Mouse (Mus musculus) forebrain, embryonic 15.5 days (tissue): ENCODE measurements at regions not wholly inside any gene's neighbourhood (a gene's known extent, or its start where the extent isn't known, plus 50 kb on each side); places are given as distances from the start of the nearest gene placed in this dataset.
A peak's percentile ranks its signal among the peaks of the same experiment; 100 is the strongest.

ENCODE experiments used
- ATAC-seq: fragments of 200-750 bp; cut with Nextera tagmentation; replicated peaks from 2 replicates; pipeline ENCODE4 v1.8.0; 2017; ENCODE audit warnings: mild to moderate bottlenecking, moderate TSS enrichment, moderate library complexity
- H3K27ac ChIP-seq: fragments of 300-500 bp; sonication (generic); replicated peaks from 2 replicates; pipeline ENCODE4 v1.5.1; 2015; ENCODE audit warnings: mild to moderate bottlenecking, inconsistent platforms
- H3K27me3 ChIP-seq: fragments of 300-500 bp; sonication (generic); 2 replicates; pipeline ENCODE4 v1.6.1; 2015; ENCODE audit warnings: inconsistent platforms
- H3K36me3 ChIP-seq: fragments of 300-500 bp; sonication (generic); 2 replicates; pipeline ENCODE4 v1.6.1; 2015; ENCODE audit warnings: mild to moderate bottlenecking, inconsistent platforms
- H3K4me1 ChIP-seq: fragments of 300-500 bp; sonication (generic); 2 replicates; pipeline ENCODE4 v1.6.1; 2015; ENCODE audit warnings: inconsistent platforms
- H3K4me2 ChIP-seq: fragments of 300-500 bp; sonication (generic); replicated peaks from 2 replicates; pipeline ENCODE4 v1.6.1; 2015; ENCODE audit warnings: mild to moderate bottlenecking, inconsistent platforms
- H3K4me3 ChIP-seq: fragments of 300-500 bp; sonication (generic); 2 replicates; pipeline ENCODE4 v1.5.1; 2015; ENCODE audit warnings: mild to moderate bottlenecking, inconsistent platforms
- H3K9ac ChIP-seq: fragments of 300-500 bp; sonication (generic); replicated peaks from 2 replicates; pipeline ENCODE4 v1.6.1; 2015; ENCODE audit warnings: mild to moderate bottlenecking, inconsistent platforms
- H3K9me3 ChIP-seq: fragments of 300-500 bp; sonication (generic); 2 replicates; pipeline ENCODE4 v1.6.1; 2016; ENCODE audit warnings: inconsistent platforms
- WGBS: fragments of 180-500 bp; shearing (Covaris S2); methylation state at CpG from one replicate; pipeline ENCODE4 v1.1.7; 2015; ENCODE audit warnings: mixed read lengths; 5-methylcytosine and 5-hydroxymethylcytosine counted together

DNA sequence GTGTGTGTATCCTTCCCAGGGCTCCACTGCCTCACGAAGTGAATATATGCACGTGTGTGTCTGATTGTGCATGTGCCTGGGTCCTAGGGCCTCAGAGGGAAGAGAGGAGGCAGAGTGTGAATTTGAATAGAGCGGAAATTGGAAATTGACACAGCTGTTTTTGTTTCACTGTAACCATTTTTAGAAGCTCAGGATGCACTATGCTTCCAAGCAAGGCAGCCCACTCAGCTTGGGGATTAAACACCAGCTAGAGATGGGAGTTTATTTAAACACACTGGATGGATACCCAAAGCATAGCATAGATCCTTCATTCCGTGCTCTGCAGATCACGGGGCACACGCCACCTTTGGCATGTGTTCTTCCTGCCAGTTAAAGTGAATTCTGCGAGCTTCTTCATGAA, 306.2 kb downstream of the Elavl2 start:
- 87% methylated on average over 7 of the region's 7 CpGs for WGBS

GRCm38 (mm10) chr4:91093885-91094284, 306.7 kb downstream of the Elavl2 start:
- WGBS, result 81% methylated on average over 4 of the region's 4 CpGs
- Histone ChIP-seq H3K4me2 (no peak overlapping the region), H3K9me3 (no peaks in the 10 kb centered on the region), H3K9ac (no peak overlapping the region), H3K36me3 (no peaks in the 10 kb centered on the region), H3K27me3 (no peaks in the 10 kb centered on the region), H3K4me3 (no peak overlapping the region), H3K4me1 (peaks cover 18% of the 10 kb centered on the region), H3K27ac (no peak overlapping the region)
- ATAC-seq, result no peak

More for the DNA sequence above, 306.2 kb downstream of the Elavl2 start:
- H3K9me3 ChIP-seq, result no peaks in the 10 kb centered on the region
- no peak overlapping the region for H3K4me2 ChIP-seq
- no peak for ATAC-seq
- no peaks in the 10 kb centered on the region for H3K27me3 ChIP-seq
- peaks cover 18% of the 10 kb centered on the region for H3K4me1 ChIP-seq
- no peak overlapping the region for H3K4me3 ChIP-seq
- H3K9ac ChIP-seq, result no peak overlapping the region
- H3K36me3 ChIP-seq, result no peaks in the 10 kb centered on the region
- no peak overlapping the region for H3K27ac ChIP-seq

DNA sequence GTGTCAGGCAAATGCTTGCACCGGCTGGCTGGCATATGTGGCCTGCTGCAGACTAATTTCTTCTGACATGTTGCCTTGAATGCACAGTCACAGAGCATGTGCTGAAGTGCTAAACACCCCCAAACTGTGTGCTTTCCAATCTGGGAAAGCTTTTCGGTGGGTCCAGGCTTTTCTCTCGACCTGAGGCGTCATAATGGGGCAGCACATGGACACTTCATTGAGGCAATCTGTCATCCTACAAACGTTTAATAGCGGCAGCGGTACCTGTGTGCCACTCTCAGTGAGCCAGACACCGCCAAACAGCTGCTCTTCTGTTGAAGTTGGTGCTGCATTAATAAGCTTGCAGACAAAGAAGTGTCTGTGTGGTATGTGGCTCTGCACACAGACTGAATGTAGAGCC, 308.3 kb downstream of the Elavl2 start:
- H3K4me2 ChIP-seq, result 0 out of 2 replicates have a peak overlapping the region, but pooled peaks have one; percentile 1
- H3K9me3 ChIP-seq, result no peaks in the 10 kb centered on the region
- H3K27me3 ChIP-seq, result no peaks in the 10 kb centered on the region
- ATAC-seq, result peak; percentile 92
- H3K4me1 ChIP-seq, result peaks cover 18% of the 10 kb centered on the region
- H3K9ac ChIP-seq, result no peak overlapping the region
- H3K36me3 ChIP-seq, result no peaks in the 10 kb centered on the region
- H3K27ac ChIP-seq, result peak overlapping the region; percentile 86
- H3K4me3 ChIP-seq, result no peak overlapping the region
- 32% methylated on average over 8 of the region's 8 CpGs for WGBS

- H3K4me1 ChIP-seq, result peaks cover 18% of the 10 kb centered on the region
- no peaks in the 10 kb centered on the region for H3K36me3 ChIP-seq
- ATAC-seq, result peak; percentile 61
- no peaks in the 10 kb centered on the region for H3K27me3 ChIP-seq
- H3K9me3 ChIP-seq, result no peaks in the 10 kb centered on the region
- WGBS, result 44% methylated on average over 3 of the region's 3 CpGs
- H3K9ac ChIP-seq, result no peak overlapping the region
- 0 out of 2 replicates have a peak overlapping the region, but pooled peaks have one; percentile 1 for H3K4me2 ChIP-seq
- H3K27ac ChIP-seq, result peak overlapping the region; percentile 86
- no peak overlapping the region for H3K4me3 ChIP-seq
Measured at GRCm38 (mm10) chr4:91091910-91092309, 308.7 kb downstream of the Elavl2 start.

DNA sequence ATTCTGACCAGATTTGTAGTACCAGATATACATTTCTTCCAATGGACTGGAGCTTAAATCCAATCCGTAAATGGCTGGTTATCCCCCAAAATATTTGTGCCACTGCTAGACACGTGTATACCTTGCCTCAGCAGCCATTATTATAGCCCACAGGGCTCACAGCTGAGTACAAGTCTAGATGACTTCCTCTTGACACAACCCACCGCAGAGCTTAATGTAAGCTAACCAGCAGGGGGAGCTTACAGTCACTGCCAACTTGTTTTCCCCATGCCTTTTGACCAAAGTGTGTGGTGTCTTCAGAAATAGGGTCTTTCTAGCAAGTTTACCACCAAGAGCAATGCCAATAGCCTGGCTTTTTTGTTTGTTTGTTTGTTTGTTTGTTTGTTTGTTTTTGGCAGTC, 316.6 kb downstream of the Elavl2 start:
- Histone ChIP-seq H3K4me1 (peaks cover 12% of the 10 kb centered on the region), H3K9ac (no peak overlapping the region), H3K4me2 (no peak overlapping the region), H3K4me3 (no peak overlapping the region), H3K27ac (no peak overlapping the region), H3K36me3 (no peaks in the 10 kb centered on the region), H3K9me3 (no peaks in the 10 kb centered on the region), H3K27me3 (no peaks in the 10 kb centered on the region)
- ATAC-seq, result no peak
- WGBS, result 68% methylated on average over 3 of the region's 3 CpGs

- no peak overlapping the region for H3K4me2 ChIP-seq
- H3K4me3 ChIP-seq, result no peak overlapping the region
- ATAC-seq, result no peak
- H3K36me3 ChIP-seq, result no peaks in the 10 kb centered on the region
- no peak overlapping the region for H3K9ac ChIP-seq
- no peaks in the 10 kb centered on the region for H3K27me3 ChIP-seq
- H3K27ac ChIP-seq, result peak overlapping the region; percentile 62; the same call in 1 of the 2 replicates
- H3K9me3 ChIP-seq, result no peaks in the 10 kb centered on the region
- H3K4me1 ChIP-seq, result peaks cover 12% of the 10 kb centered on the region
- 77% methylated on average over 4 of the region's 4 CpGs for WGBS
Measured at GRCm38 (mm10) chr4:91081447-91081846, 319.1 kb downstream of the Elavl2 start.

DNA sequence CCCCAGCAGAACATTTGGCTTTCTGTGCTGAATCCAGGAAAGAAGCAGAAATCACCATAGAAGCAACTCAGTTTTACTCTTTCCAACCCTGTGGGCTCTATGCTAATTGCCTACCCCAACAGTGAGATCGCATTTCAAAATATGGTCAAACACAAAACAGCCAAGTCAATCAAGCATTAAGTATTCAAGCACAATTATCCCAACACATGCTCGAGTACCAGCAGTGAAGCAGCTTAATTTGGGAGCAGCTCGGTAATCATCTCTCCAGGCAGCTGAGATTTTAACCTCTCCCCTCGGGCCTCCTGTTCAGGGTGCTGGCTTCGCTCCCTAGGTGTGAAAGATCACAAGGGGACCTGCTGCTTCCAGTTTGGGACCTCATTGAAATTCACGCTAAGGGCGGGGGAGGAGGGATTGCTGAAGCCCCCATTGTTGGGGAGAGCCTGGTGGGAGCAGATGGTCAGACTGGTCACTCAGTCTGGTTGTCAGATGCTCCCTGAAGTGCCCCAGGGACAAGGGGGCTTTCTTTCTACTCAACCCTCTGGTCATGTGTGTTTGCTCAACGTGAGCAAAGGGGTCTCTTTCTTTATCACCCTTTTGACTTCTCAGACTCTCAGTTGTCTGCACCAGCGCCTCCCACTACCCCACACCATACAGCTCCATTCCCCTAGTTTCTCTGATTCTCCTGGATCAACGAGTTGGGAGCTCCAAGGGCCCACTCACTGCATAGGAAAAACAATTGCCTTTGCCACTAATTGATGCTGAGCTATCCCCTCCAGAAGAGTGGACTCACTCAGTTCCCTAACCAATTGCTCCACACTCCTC, 319.8 kb downstream of the Elavl2 start:
- H3K4me2 ChIP-seq, result no peak overlapping the region
- H3K36me3 ChIP-seq, result no peaks in the 10 kb centered on the region
- H3K27ac ChIP-seq, result peak overlapping the region; percentile 62
- no peaks in the 10 kb centered on the region for H3K27me3 ChIP-seq
- 7% methylated on average over 10 of the region's 10 CpGs for WGBS
- H3K4me3 ChIP-seq, result no peak overlapping the region
- H3K9me3 ChIP-seq, result no peaks in the 10 kb centered on the region
- peak; percentile 88 for ATAC-seq
- no peak overlapping the region for H3K9ac ChIP-seq
- H3K4me1 ChIP-seq, result peaks cover 12% of the 10 kb centered on the region

DNA sequence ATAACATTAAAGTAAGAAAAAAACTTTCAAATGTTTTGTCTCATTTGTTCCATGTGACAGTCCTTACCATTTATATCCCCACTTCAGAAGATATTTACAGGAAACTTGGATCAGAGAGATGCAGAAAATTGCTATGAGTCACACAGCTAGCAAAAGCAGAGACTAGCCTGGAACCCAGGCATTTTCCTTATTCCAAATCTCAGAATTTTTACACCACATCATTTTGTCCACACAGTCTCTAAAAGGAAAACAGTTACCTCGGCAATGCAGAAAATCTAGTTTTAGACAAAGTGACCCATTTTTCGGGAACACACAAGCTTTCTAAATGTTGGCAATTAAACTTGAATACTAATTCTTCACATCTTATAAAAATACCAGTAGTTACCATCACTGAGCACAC, 329.3 kb downstream of the Elavl2 start:
- H3K4me2 ChIP-seq, result no peak overlapping the region
- H3K4me3 ChIP-seq, result no peak overlapping the region
- H3K9me3 ChIP-seq, result no peaks in the 10 kb centered on the region
- no peaks in the 10 kb centered on the region for H3K36me3 ChIP-seq
- no peak overlapping the region for H3K9ac ChIP-seq
- 90% methylated on average over 2 of the region's 2 CpGs for WGBS
- no peak overlapping the region for H3K27ac ChIP-seq
- no peak for ATAC-seq
- no peaks in the 10 kb centered on the region for H3K27me3 ChIP-seq
- H3K4me1 ChIP-seq, result no peaks in the 10 kb centered on the region

DNA sequence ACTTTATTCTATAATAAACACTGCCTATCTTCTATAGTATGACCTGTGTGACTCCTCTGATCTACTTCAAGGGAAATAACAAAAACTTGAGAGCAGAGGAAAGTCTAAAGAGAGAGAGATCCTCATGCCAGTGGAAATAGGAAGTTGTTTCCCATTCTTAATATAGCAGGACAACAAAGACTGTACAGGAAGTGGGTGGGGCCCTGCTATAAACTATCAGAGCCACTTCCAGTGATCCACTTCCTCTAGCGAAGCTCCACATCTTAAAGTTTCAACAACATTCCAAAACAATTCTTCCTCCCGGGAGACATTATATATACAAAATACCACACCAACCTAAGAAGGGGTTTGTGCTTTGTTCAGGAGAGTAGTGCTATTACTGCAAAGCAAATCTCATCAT, 339.7 kb downstream of the Elavl2 start:
- no peaks in the 10 kb centered on the region for H3K27me3 ChIP-seq
- H3K9me3 ChIP-seq, result no peaks in the 10 kb centered on the region
- H3K4me3 ChIP-seq, result no peak overlapping the region
- H3K27ac ChIP-seq, result no peak overlapping the region
- H3K4me1 ChIP-seq, result no peaks in the 10 kb centered on the region
- no peak overlapping the region for H3K9ac ChIP-seq
- H3K4me2 ChIP-seq, result no peak overlapping the region
- 85% methylated on average over 2 of the region's 2 CpGs for WGBS
- no peaks in the 10 kb centered on the region for H3K36me3 ChIP-seq
- no peak for ATAC-seq

DNA sequence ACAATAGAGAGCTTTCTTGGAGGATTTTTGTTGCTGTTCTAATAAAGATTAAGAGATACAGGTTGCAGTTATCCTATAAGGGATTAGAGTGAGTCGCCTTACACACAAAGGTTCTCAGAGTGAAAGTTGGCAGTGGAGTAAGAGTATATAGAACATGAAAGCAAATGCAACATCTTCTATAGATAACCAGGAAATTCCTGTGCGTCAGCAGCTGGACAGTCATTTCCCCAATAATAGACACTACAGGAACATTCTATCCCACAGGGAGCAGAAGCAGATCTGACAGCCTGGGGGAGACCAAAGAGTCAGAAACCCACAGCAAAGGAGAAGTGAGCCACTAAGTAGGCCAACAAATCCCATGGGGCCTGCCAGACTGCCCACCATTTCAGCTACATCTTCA, 348.7 kb downstream of the Elavl2 start:
- H3K36me3 ChIP-seq, result no peaks in the 10 kb centered on the region
- no peak overlapping the region for H3K27ac ChIP-seq
- no peak overlapping the region for H3K4me3 ChIP-seq
- H3K9ac ChIP-seq, result no peak overlapping the region
- no peaks in the 10 kb centered on the region for H3K4me1 ChIP-seq
- no peaks in the 10 kb centered on the region for H3K27me3 ChIP-seq
- H3K9me3 ChIP-seq, result no peaks in the 10 kb centered on the region
- no peak overlapping the region for H3K4me2 ChIP-seq
- no peak for ATAC-seq
- 91% methylated on average over 2 of the region's 2 CpGs for WGBS

DNA sequence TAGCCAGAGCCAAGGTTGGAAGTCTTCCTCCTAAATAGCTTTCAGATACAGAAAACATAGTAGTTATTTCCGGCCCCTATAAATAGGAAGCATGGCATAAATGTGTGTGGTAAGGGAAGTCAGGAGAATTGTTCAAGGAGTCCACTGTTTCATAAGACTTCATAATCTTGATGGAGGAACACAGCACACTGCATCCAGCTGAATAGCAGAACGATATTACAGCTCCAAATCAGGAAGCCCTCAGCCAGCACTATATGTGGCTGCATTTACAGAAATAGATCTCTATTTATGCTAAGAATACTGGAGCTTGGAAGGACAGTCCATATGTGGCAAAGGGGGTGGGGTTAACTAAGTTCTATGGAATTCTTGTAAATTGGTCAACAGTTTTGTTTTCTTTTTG, 371.1 kb downstream of the Elavl2 start:
- Histone ChIP-seq H3K9me3 (no peaks in the 10 kb centered on the region), H3K4me2 (no peak overlapping the region), H3K4me3 (no peak overlapping the region), H3K27me3 (no peaks in the 10 kb centered on the region), H3K27ac (no peak overlapping the region), H3K4me1 (no peaks in the 10 kb centered on the region), H3K9ac (no peak overlapping the region), H3K36me3 (no peaks in the 10 kb centered on the region)
- WGBS, result 91% methylated on average over 2 of the region's 2 CpGs
- no peak for ATAC-seq

- no peaks in the 10 kb centered on the region for H3K9me3 ChIP-seq
- H3K36me3 ChIP-seq, result no peaks in the 10 kb centered on the region
- H3K4me1 ChIP-seq, result no peaks in the 10 kb centered on the region
- H3K9ac ChIP-seq, result no peak overlapping the region
- no peak overlapping the region for H3K27ac ChIP-seq
- 85% methylated on average over 6 of the region's 6 CpGs for WGBS
- H3K4me3 ChIP-seq, result no peak overlapping the region
- no peaks in the 10 kb centered on the region for H3K27me3 ChIP-seq
- ATAC-seq, result 0 out of 2 replicates have a peak, but pooled peaks have one; percentile 32
- H3K4me2 ChIP-seq, result no peak overlapping the region
Measured at GRCm38 (mm10) chr4:91028013-91028626, 372.5 kb downstream of the Elavl2 start.
